Mouse (Mus musculus): ENCODE measurements around the gene Rbm4b.

DNA sequence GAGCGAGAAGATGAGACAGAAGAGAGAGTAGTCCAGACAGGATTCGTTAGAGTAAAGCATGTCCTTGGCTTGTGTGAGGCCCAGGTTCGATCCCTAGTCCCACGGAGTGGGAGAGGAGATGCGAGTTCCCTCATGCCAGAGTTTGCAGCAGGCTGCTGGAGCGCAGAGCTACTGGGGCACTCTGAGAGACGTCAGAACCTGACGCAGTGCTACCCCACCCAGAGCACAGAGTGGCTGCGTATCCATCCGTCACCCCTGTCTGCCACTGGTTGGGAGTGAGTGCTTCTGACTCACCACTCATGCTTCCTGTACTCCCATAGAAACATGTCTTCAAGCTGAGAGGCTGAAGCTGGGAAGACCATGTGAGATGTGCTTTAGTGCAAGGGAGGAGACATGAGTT is 14.8 kb upstream of the Rbm4b start:
- TF ChIP-seq POLR2A (IDR thresholded peaks at IDR 0.05; ENCODE audit: low read depth, low read length) = no peak
- TF ChIP-seq CTCF (IDR thresholded peaks at IDR 0.05; ENCODE audit: borderline replicate concordance, insufficient read depth, low read length) = no peak
